In the genomic region with DNA sequence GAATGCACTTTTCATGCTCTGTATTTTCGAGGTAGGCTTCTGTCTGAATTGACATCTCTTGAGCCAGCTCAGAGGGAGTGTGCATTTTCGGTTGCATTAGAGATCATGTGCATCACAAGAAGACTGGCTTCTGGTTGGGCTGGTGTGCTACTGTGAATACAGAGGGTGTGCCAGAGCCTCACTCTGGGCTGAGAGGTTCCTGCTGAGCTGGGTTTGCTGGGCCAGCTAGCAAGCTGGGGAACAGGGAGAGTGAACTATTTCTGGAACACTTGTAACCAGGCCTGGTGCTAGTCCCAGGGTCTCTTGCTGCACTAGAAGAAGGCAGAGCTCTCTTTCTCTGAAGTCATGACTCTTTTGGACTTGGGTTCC, we compare ENCODE assay signal across 14 mouse cellular contexts. TPM values are rescaled to one million over a fixed set of nuclear protein-coding genes. Genes with fewer than 3 reads are reported as not detected.
DNase-seq lines count a peak whose midpoint lies in the region; ATAC-seq and TF ChIP-seq lines count a peak whose summit lies in the region.
"Had no signal": no experiment of that assay in that cellular context is flagged by ENCODE, and none has a peak within 500 bp of the region (broad histone marks: within the 10 kb centered on the region; RNA-seq: fewer than 3 reads in every experiment).

No protein-coding gene starts in this region.

- no peaks in the 10 kb centered on the region for H3K79me2 ChIP-seq in heart, adult 2 months (replicated peaks; ENCODE audit: control insufficient read depth, insufficient read depth, low read length)

- no peak overlapping the region for H3K4me2 ChIP-seq in midbrain, embryonic 15.5 days
- no peak overlapping the region for H3K4me2 ChIP-seq in midbrain, embryonic 11.5 days
- H3K4me2 ChIP-seq: embryonic facial prominence, embryonic 12.5 days; limb, embryonic 13.5 days had no signal

- H3K36me3 ChIP-seq in heart, adult 2 months (ENCODE audit: control insufficient read depth, insufficient read depth, low read length) = no peaks in the 10 kb centered on the region
- H3K36me3 ChIP-seq in midbrain, embryonic 15.5 days (replicated peaks) = no peaks in the 10 kb centered on the region
- H3K36me3 ChIP-seq in midbrain, embryonic 11.5 days (ENCODE audit: control insufficient read depth, insufficient read depth, low read length) = no peaks in the 10 kb centered on the region
- H3K36me3 ChIP-seq: embryonic facial prominence, embryonic 12.5 days; limb, embryonic 13.5 days had no signal

- WGBS in heart, adult 2 months = 53% methylated on average over 2 of the region's 2 CpGs
- WGBS in midbrain, embryonic 15.5 days = 53% methylated on average over 2 of the region's 2 CpGs
- 58% methylated on average over 2 of the region's 2 CpGs for WGBS in midbrain, embryonic 11.5 days

- TF ChIP-seq POLR2A in heart, adult 2 months (IDR thresholded peaks at IDR 0.05; ENCODE audit: insufficient read depth, low read depth, low read length) = no peak

- no peak overlapping the region for H3K4me3 ChIP-seq in heart, adult 2 months
- no peak overlapping the region for H3K4me3 ChIP-seq in midbrain, embryonic 15.5 days
- no peak overlapping the region for H3K4me3 ChIP-seq in midbrain, embryonic 11.5 days (ENCODE audit: low read depth, low read length)
- H3K4me3 ChIP-seq: embryonic facial prominence, embryonic 12.5 days; layer of hippocampus, adult 2 months; limb, embryonic 13.5 days; myocyte had no signal

- H3K27ac ChIP-seq in heart, adult 2 months = peak overlapping the region; percentile 47
- H3K27ac ChIP-seq in midbrain, embryonic 15.5 days = no peak overlapping the region
- H3K27ac ChIP-seq in midbrain, embryonic 11.5 days (ENCODE audit: low read depth, low read length) = no peak overlapping the region
- H3K27ac ChIP-seq: embryonic facial prominence, embryonic 12.5 days; layer of hippocampus, adult 2 months; limb, embryonic 13.5 days had no signal

- intact Hi-C loops in heart, adult 2 months (cut with DNase I) = no loop called here

- no peak for TF ChIP-seq EP300 in heart, adult 2 months (IDR thresholded peaks at IDR 0.05; ENCODE audit: insufficient read depth, low read depth, low read length)

- no peak overlapping the region for H3K9ac ChIP-seq in heart, adult 2 months (ENCODE audit: low read depth, low read length)
- no peak overlapping the region for H3K9ac ChIP-seq in midbrain, embryonic 15.5 days
- no peak overlapping the region for H3K9ac ChIP-seq in midbrain, embryonic 11.5 days (ENCODE audit: low read length)
- H3K9ac ChIP-seq: embryonic facial prominence, embryonic 12.5 days; limb, embryonic 13.5 days had no signal

- H3K9me3 ChIP-seq in midbrain, embryonic 15.5 days = no peaks in the 10 kb centered on the region
- H3K9me3 ChIP-seq in midbrain, embryonic 11.5 days (ENCODE audit: control insufficient read depth, low read length) = no peaks in the 10 kb centered on the region
- H3K9me3 ChIP-seq: embryonic facial prominence, embryonic 12.5 days had no signal

- no peaks in the 10 kb centered on the region for H3K4me1 ChIP-seq in heart, adult 2 months (ENCODE audit: control insufficient read depth, insufficient read depth, low read length)
- peaks cover 5% of the 10 kb centered on the region for H3K4me1 ChIP-seq in midbrain, embryonic 15.5 days
- no peaks in the 10 kb centered on the region for H3K4me1 ChIP-seq in midbrain, embryonic 11.5 days (ENCODE audit: control insufficient read depth, insufficient read depth, low read length)
- H3K4me1 ChIP-seq: embryonic facial prominence, embryonic 12.5 days had no signal

- no peak for TF ChIP-seq CTCF in heart, adult 2 months (IDR thresholded peaks at IDR 0.05)

- no peaks in the 10 kb centered on the region for H3K27me3 ChIP-seq in heart, adult 2 months (ENCODE audit: control insufficient read depth, insufficient read depth, low read length)
- no peaks in the 10 kb centered on the region for H3K27me3 ChIP-seq in midbrain, embryonic 15.5 days (replicated peaks)
- H3K27me3 ChIP-seq in midbrain, embryonic 11.5 days (ENCODE audit: control insufficient read depth, insufficient read depth, low read length) = no peaks in the 10 kb centered on the region
- H3K27me3 ChIP-seq: CH12.LX; embryonic facial prominence, embryonic 12.5 days; limb, embryonic 13.5 days had no signal

- 0 out of 2 replicates have a peak, but pooled peaks have one; percentile 42 for ATAC-seq in midbrain, embryonic 15.5 days (replicated peaks)
- no peak for ATAC-seq in midbrain, embryonic 11.5 days (ENCODE audit: low FRiP score)

- DNase-seq in heart, adult 2 months = peak in 1 of 2 experiments; percentile 48
- no peak for DNase-seq in heart, adult 8-10 months (ENCODE audit: low spot score)
- no peak for DNase-seq in midbrain, embryonic 11.5 days (ENCODE audit: low spot score, missing footprints)
- peak; percentile 51 to 56 for DNase-seq in cerebellum, postnatal 25 days
- peak; percentile 60 for DNase-seq in skeletal muscle tissue, adult 2 months (ENCODE audit: low read depth, low spot score)
- DNase-seq in embryo, embryonic 10 days (ENCODE audit: low spot score) = no peak
- DNase-seq: right cerebral cortex, postnatal 4 days; thymus, adult 2 months had no signal

RNA-seq across cellular contexts. Expression of gene Gm33543, which starts 41.3 kb away (rescaled TPM):
- 1 to 10 TPM; 4.1 to 4.7 TPM for total RNA-seq in heart, adult 2 months (2021)
- 2.1 and 6.6 TPM in 2 replicates for polyA plus RNA-seq in heart, adult 2 months (2012; rRNA removed)
- 1 to 10 TPM; 2.6 to 5.4 (median 4.0) TPM for total RNA-seq in heart, adult 8-10 months (2022)
- not detected in 2 replicates for polyA plus RNA-seq in midbrain, embryonic 15.5 days (2015; fragmentation: Nextera tagmentation; extraction: Ambion mirVana)
- polyA plus RNA-seq in midbrain, embryonic 11.5 days (2014; fragmentation: Nextera tagmentation; extraction: Ambion mirVana) = not detected in 2 replicates
- total RNA-seq: CH12.LX; layer of hippocampus, adult 2 months had no signal
- polyA plus RNA-seq: embryonic facial prominence, embryonic 12.5 days; limb, embryonic 13.5 days; myocyte had no signal

Comparison
In these comparisons a context has a peak if more than half of its experiments do, and no peak if none do; other contexts are left out.
1. DNase-seq: peak in cerebellum, postnatal 25 days (2 of 2) and skeletal muscle tissue, adult 2 months (single experiment); none in heart, adult 8-10 months (single experiment), midbrain, embryonic 11.5 days (single experiment) and embryo, embryonic 10 days (single experiment).